Mouse (Mus musculus): ENCODE measurements around the gene Gsg1. TPM values are rescaled to one million over a fixed set of nuclear protein-coding genes. Genes with fewer than 3 reads are reported as not detected.

The Gsg1 gene
- polyA plus RNA-seq, 2 experiments = 0.13 TPM; not detected in 1

DNA sequence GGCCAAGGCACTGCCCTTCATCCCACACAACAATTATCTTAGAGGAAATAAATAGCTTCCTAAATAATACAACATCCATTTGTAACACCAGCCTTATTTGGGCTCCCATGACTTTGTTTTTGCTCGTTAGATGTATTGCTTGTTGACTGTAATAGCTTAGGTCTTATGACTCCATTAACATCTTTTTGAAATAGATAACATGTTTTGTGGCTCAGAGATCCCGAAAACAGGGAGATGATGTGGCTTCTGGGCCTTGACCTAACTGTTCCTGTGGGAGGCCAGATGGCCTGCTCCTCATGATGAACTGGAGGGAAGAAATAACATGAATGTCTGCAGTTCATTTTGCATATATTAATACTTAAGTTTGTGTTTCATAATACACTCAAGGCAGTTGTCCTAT is 17.6 kb upstream of the Gsg1 start:
- WGBS (ENCODE audit: insufficient replicate concordance) = 47% methylated on average over 2 of the region's 2 CpGs
- Histone ChIP-seq H3K4me1 (replicated peaks; ENCODE audit: control insufficient read depth in 2 of 2, insufficient read depth in 2 of 2, low read length in 1 of 2) (no peaks in the 10 kb centered on the region; a peak in 1 of 4 replicates), H3K27ac (no peak overlapping the region), H3K9ac (replicated peaks) (no peak overlapping the region), H3K4me3 (ENCODE audit: insufficient read depth in 1 of 2, low read depth in 2 of 2, low read length in 2 of 2) (no peak overlapping the region), H3K27me3 (ENCODE audit: control insufficient read depth, insufficient read depth, low read length) (no peaks in the 10 kb centered on the region), H3K9me3 (ENCODE audit: control insufficient read depth, low read length) (no peaks in the 10 kb centered on the region), H3K36me3 (replicated peaks; ENCODE audit: control insufficient read depth, insufficient read depth, low read depth) (no peaks in the 10 kb centered on the region), H3K4me2 (ENCODE audit: low read depth) (no peak overlapping the region)
- TF ChIP-seq EP300 (IDR thresholded peaks at IDR 0.05; ENCODE audit: low read depth) (no peak), CTCF (IDR thresholded peaks at IDR 0.05; ENCODE audit: low read depth) (no peak)
- ATAC-seq (ENCODE audit: insufficient read depth) = no peak
- DNase-seq (ENCODE audit: low read depth in 3 of 3, low spot score in 3 of 3) = no peak

DNA sequence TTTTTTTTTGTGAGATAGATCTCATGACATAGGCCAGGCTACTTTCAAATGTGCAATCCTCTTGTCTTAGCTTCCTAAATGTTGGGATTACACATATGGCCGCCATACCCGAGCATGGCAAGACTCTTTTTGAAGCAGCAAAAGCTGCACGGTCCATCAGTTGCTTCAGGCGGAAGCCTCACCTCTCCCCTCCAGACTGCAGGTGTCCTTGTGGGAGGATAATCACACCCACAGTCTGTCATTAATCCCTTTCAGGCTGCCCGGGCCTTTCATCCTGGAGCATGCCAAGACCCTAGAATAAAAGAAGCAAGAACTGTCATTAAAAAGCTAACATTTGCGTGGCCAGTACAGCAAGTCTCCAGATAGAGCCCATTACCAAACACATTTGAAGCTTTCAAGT is 15.5 kb upstream of the Gsg1 start:
- no peaks in the 10 kb centered on the region; a peak in 1 of 4 replicates for H3K4me1 ChIP-seq (replicated peaks; ENCODE audit: control insufficient read depth in 2 of 2, insufficient read depth in 2 of 2, low read length in 1 of 2)
- TF ChIP-seq CTCF (IDR thresholded peaks at IDR 0.05; ENCODE audit: low read depth) (no peak), EP300 (IDR thresholded peaks at IDR 0.05; ENCODE audit: low read depth) (no peak)
- 68% methylated on average over 6 of the region's 6 CpGs for WGBS (ENCODE audit: insufficient replicate concordance)

DNA sequence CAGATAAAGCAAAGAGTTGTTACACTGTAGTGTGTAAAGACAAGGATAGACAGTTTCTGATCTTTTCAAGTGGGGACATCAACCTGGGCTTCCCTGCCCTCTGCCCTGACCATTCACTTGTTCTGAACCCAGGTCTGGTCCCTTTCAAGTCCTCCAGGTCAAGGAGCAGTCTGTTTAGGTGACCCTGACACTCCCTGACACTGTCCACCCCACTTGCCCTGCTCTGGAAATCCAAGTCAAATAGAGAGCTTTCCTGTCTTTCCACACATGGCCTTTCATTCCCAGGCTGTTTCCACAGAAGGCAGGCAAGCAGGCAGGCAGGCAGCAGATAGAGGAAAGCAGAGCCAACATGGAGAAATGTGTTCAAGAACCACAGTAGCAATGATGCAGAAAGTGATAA is 14.2 kb upstream of the Gsg1 start:
- DNase-seq (ENCODE audit: low read depth in 3 of 3, low spot score in 3 of 3) (no peak), ATAC-seq (ENCODE audit: insufficient read depth) (no peak)
- H3K36me3 ChIP-seq (replicated peaks; ENCODE audit: control insufficient read depth, insufficient read depth, low read depth) = no peaks in the 10 kb centered on the region
- H3K27me3 ChIP-seq (ENCODE audit: control insufficient read depth, insufficient read depth, low read length) = no peaks in the 10 kb centered on the region
- no peaks in the 10 kb centered on the region; a peak in 1 of 4 replicates for H3K4me1 ChIP-seq (replicated peaks; ENCODE audit: control insufficient read depth in 2 of 2, insufficient read depth in 2 of 2, low read length in 1 of 2)
- no peak overlapping the region for H3K4me3 ChIP-seq (ENCODE audit: insufficient read depth in 1 of 2, low read depth in 2 of 2, low read length in 2 of 2)
- H3K9ac ChIP-seq (replicated peaks) = no peak overlapping the region
- H3K9me3 ChIP-seq (ENCODE audit: control insufficient read depth, low read length) = peaks cover 3% of the 10 kb centered on the region; the same call in 1 of the 2 replicates
- H3K4me2 ChIP-seq (ENCODE audit: low read depth) = no peak overlapping the region
- TF ChIP-seq CTCF (IDR thresholded peaks at IDR 0.05; ENCODE audit: low read depth) = no peak
- TF ChIP-seq EP300 (IDR thresholded peaks at IDR 0.05; ENCODE audit: low read depth) = no peak
- H3K27ac ChIP-seq = no peak overlapping the region

More for the DNA sequence above, 15.5 kb upstream of the Gsg1 start:
- Histone ChIP-seq H3K27me3 (ENCODE audit: control insufficient read depth, insufficient read depth, low read length) (no peaks in the 10 kb centered on the region), H3K9me3 (ENCODE audit: control insufficient read depth, low read length) (no peaks in the 10 kb centered on the region), H3K9ac (replicated peaks) (no peak overlapping the region), H3K4me3 (ENCODE audit: insufficient read depth in 1 of 2, low read depth in 2 of 2, low read length in 2 of 2) (no peak overlapping the region), H3K36me3 (replicated peaks; ENCODE audit: control insufficient read depth, insufficient read depth, low read depth) (no peaks in the 10 kb centered on the region), H3K4me2 (ENCODE audit: low read depth) (no peak overlapping the region), H3K27ac (no peak overlapping the region)
- DNase-seq (ENCODE audit: low read depth in 3 of 3, low spot score in 3 of 3) (no peak), ATAC-seq (ENCODE audit: insufficient read depth) (no peak)

DNA sequence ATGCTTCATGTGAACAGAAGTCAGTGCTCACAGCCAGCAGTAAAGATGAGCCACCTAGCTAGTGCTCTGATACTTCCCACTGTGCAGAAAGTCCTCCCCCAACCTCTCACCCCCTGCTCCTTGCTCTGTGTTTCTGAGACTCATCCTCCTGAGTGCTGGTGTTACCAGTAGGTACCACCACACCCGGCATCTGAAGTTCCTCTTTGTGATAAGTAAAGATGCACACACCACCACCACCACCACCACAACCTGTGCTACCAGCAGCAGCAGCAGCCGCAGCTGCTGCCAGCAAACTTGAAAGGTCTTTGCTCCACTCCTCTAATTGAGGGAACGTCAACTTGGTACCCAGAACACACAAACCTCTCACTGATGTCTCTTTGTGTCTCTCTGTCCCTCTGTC is 13.1 kb upstream of the Gsg1 start:
- no peak overlapping the region for H3K4me2 ChIP-seq (ENCODE audit: low read depth)
- no peaks in the 10 kb centered on the region for H3K27me3 ChIP-seq (ENCODE audit: control insufficient read depth, insufficient read depth, low read length)
- no peaks in the 10 kb centered on the region; a peak in 1 of 4 replicates for H3K4me1 ChIP-seq (replicated peaks; ENCODE audit: control insufficient read depth in 2 of 2, insufficient read depth in 2 of 2, low read length in 1 of 2)
- H3K9me3 ChIP-seq (ENCODE audit: control insufficient read depth, low read length) = peaks cover 3% of the 10 kb centered on the region; the same call in 1 of the 2 replicates
- H3K27ac ChIP-seq = no peak overlapping the region
- WGBS (ENCODE audit: insufficient replicate concordance) = 27% methylated on average over 3 of the region's 3 CpGs
- H3K36me3 ChIP-seq (replicated peaks; ENCODE audit: control insufficient read depth, insufficient read depth, low read depth) = no peaks in the 10 kb centered on the region
- no peak for ATAC-seq (ENCODE audit: insufficient read depth)
- no peak for TF ChIP-seq CTCF (IDR thresholded peaks at IDR 0.05; ENCODE audit: low read depth)
- no peak for TF ChIP-seq EP300 (IDR thresholded peaks at IDR 0.05; ENCODE audit: low read depth)
- H3K4me3 ChIP-seq (ENCODE audit: insufficient read depth in 1 of 2, low read depth in 2 of 2, low read length in 2 of 2) = no peak overlapping the region
- H3K9ac ChIP-seq (replicated peaks) = no peak overlapping the region
- DNase-seq (ENCODE audit: low read depth in 3 of 3, low spot score in 3 of 3) = no peak

DNA sequence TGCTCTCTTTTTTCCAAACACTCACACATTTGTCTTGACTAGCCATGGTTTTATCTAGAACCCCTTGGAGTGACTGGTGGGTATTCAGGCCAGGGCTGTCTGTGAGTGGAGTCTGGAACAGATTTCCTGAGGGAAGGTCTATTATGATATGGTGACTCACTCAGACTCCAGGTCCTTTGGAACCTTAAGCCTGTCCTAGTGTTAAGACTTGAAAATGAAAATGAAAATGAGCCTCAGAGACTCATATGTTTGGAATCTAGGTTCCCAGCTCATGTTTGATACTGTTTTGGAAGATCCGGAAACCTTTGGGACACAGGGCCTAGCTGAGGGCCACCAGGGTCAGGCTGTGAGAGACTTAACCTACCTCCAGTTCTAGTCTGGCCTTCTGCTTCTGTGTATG is 11.9 kb upstream of the Gsg1 start:
- Histone ChIP-seq H3K4me3 (ENCODE audit: insufficient read depth in 1 of 2, low read depth in 2 of 2, low read length in 2 of 2) (no peak overlapping the region), H3K9me3 (ENCODE audit: control insufficient read depth, low read length) (peaks cover 3% of the 10 kb centered on the region; the same call in 1 of the 2 replicates), H3K36me3 (replicated peaks; ENCODE audit: control insufficient read depth, insufficient read depth, low read depth) (no peaks in the 10 kb centered on the region), H3K4me2 (ENCODE audit: low read depth) (no peak overlapping the region), H3K4me1 (replicated peaks; ENCODE audit: control insufficient read depth in 2 of 2, insufficient read depth in 2 of 2, low read length in 1 of 2) (no peaks in the 10 kb centered on the region; a peak in 1 of 4 replicates), H3K9ac (replicated peaks) (no peak overlapping the region), H3K27me3 (ENCODE audit: control insufficient read depth, insufficient read depth, low read length) (no peaks in the 10 kb centered on the region), H3K27ac (no peak overlapping the region)
- ATAC-seq (ENCODE audit: insufficient read depth) (no peak), DNase-seq (ENCODE audit: low read depth in 3 of 3, low spot score in 3 of 3) (no peak)
- TF ChIP-seq CTCF (IDR thresholded peaks at IDR 0.05; ENCODE audit: low read depth) = no peak
- 76% methylated on average over 1 of the region's 1 CpGs for WGBS (ENCODE audit: insufficient replicate concordance)
